In the genomic region with DNA sequence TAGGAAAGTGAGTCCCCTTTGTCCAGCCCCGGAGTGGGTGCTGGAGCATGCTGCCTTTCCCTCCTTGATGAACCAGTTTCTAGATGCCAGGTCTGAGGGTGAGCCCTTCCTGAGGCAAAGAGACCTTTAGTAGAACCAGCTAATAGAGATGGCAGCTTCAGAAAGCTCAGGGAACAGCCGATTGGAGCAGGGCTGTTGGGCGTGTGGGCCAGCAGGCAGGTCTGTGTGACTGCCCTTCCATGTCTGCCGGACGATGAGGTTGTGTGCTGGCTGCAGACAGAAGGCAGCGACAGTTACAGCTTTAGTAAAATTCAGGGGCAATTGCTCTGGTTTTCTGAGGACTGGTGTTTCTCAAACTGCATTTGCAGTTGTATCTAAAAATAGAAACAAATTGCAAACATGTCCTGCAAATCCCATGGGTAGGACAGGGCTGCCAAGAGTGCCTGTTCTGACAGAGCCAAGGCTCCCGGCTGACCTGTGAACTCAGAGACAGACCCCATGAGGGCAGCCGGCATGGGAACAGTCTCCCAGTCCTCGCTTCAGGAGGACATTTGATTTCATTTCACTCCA, we compare ENCODE assay signal across 9 mouse cellular contexts. TPM values are rescaled to one million over a fixed set of nuclear protein-coding genes. Genes with fewer than 3 reads are reported as not detected.
A peak's percentile ranks its signal among the peaks of the same experiment; 100 is the strongest.
DNase-seq lines count a peak whose midpoint lies in the region; ATAC-seq lines count a peak whose summit lies in the region.
"Had no signal": no experiment of that assay in that cellular context is flagged by ENCODE, and none has a peak within 500 bp of the region (broad histone marks: within the 10 kb centered on the region; RNA-seq: fewer than 3 reads in every experiment).

No protein-coding gene starts in this region.

- H3K9ac ChIP-seq in intestine, embryonic 14.5 days (ENCODE audit: low read length) = peak overlapping the region; percentile 22; the same call in 1 of the 2 replicates
- peak overlapping the region; percentile 58 for H3K9ac ChIP-seq in lung, embryonic 16.5 days (ENCODE audit: low read length)
- H3K9ac ChIP-seq: neural tube, embryonic 12.5 days had no signal

- no peak for ATAC-seq in intestine, embryonic 14.5 days (replicated peaks; ENCODE audit: low FRiP score, low TSS enrichment, low read depth)
- no peak for ATAC-seq in lung, embryonic 16.5 days (ENCODE audit: low read depth)

- intact Hi-C loops in gastrocnemius, postnatal 36 days (cut with DNase I) = no loop called here

- H3K27me3 ChIP-seq in intestine, embryonic 14.5 days (replicated peaks; ENCODE audit: control insufficient read depth, insufficient read depth, low read length) = no peaks in the 10 kb centered on the region
- H3K27me3 ChIP-seq in lung, embryonic 16.5 days (ENCODE audit: control insufficient read depth, insufficient read depth, low read depth, low read length) = no peaks in the 10 kb centered on the region
- H3K27me3 ChIP-seq: neural tube, embryonic 12.5 days had no signal

- H3K27ac ChIP-seq in intestine, embryonic 14.5 days (ENCODE audit: low read depth) = peak overlapping the region; percentile 45
- peak overlapping the region; percentile 91 for H3K27ac ChIP-seq in lung, embryonic 16.5 days (ENCODE audit: low read length)
- H3K27ac ChIP-seq: neural tube, embryonic 12.5 days had no signal

- H3K4me1 ChIP-seq in intestine, embryonic 14.5 days (replicated peaks; ENCODE audit: control insufficient read depth, insufficient read depth, low read length) = peaks cover 25% of the 10 kb centered on the region; the same call in 1 of the 2 replicates
- H3K4me1 ChIP-seq in lung, embryonic 16.5 days (replicated peaks; ENCODE audit: control insufficient read depth, insufficient read depth, low read length) = peaks cover 26% of the 10 kb centered on the region

- H3K9me3 ChIP-seq in intestine, embryonic 14.5 days (ENCODE audit: control insufficient read depth, low read length) = no peaks in the 10 kb centered on the region
- no peaks in the 10 kb centered on the region for H3K9me3 ChIP-seq in lung, embryonic 16.5 days (ENCODE audit: control insufficient read depth, low read length)
- H3K9me3 ChIP-seq: neural tube, embryonic 12.5 days had no signal

- WGBS in intestine, embryonic 14.5 days = 23% methylated on average over 9 of the region's 9 CpGs
- 31% methylated on average over 9 of the region's 9 CpGs for WGBS in lung, embryonic 16.5 days

- H3K4me2 ChIP-seq in intestine, embryonic 14.5 days (ENCODE audit: low read length) = peak overlapping the region; percentile 20; the same call in 1 of the 2 replicates
- peak overlapping the region; percentile 43 for H3K4me2 ChIP-seq in lung, embryonic 16.5 days (ENCODE audit: low read depth, low read length)
- H3K4me2 ChIP-seq: neural tube, embryonic 12.5 days had no signal

- peak; percentile 35 for DNase-seq in kidney, adult 18-20 months
- no peak for DNase-seq in kidney, adult 11 months
- DNase-seq in gastrocnemius, postnatal 36 days = peak; percentile 26 to 47
- DNase-seq in intestine, embryonic 14.5 days (ENCODE audit: low spot score) = no peak
- DNase-seq in frontal cortex, postnatal 25 days (ENCODE audit: low spot score in 2 of 2) = no peak
- DNase-seq in left cerebral cortex, adult 11 months (ENCODE audit: low spot score) = no peak
- no peak for DNase-seq in cerebellum, adult 11-12 months

- H3K4me3 ChIP-seq in intestine, embryonic 14.5 days (ENCODE audit: low read depth, low read length) = no peak overlapping the region
- no peak overlapping the region for H3K4me3 ChIP-seq in lung, embryonic 16.5 days (ENCODE audit: low read length)
- H3K4me3 ChIP-seq: neural tube, embryonic 12.5 days had no signal

- no peaks in the 10 kb centered on the region for H3K36me3 ChIP-seq in intestine, embryonic 14.5 days (ENCODE audit: control insufficient read depth, insufficient read depth, low read length)
- H3K36me3 ChIP-seq in lung, embryonic 16.5 days (ENCODE audit: control insufficient read depth, insufficient read depth, low read length) = no peaks in the 10 kb centered on the region
- H3K36me3 ChIP-seq: neural tube, embryonic 12.5 days had no signal

RNA-seq across cellular contexts. Expression of a gene that starts 4.9 kb away (rescaled TPM):
- 1 to 10 TPM; 3.6 to 4.9 TPM for total RNA-seq in gastrocnemius, postnatal 36 days (2021)
- 4.2 and 5.3 TPM in 2 replicates for polyA plus RNA-seq in intestine, embryonic 14.5 days (2014; fragmentation: Nextera tagmentation; extraction: Ambion mirVana)
- polyA plus RNA-seq in lung, embryonic 16.5 days (2015; fragmentation: Nextera tagmentation; extraction: Ambion mirVana) = 1.7 and 2.3 TPM in 2 replicates

RNA-seq across cellular contexts. Expression of a gene that starts 40.4 kb away (rescaled TPM):
- 1 to 10 TPM; 5.4 to 9.2 TPM for total RNA-seq in gastrocnemius, postnatal 36 days (2021)
- 7.8 and 19.0 TPM in 2 replicates for polyA plus RNA-seq in intestine, embryonic 14.5 days (2014; fragmentation: Nextera tagmentation; extraction: Ambion mirVana)
- 12.5 and 25.4 TPM in 2 replicates for polyA plus RNA-seq in lung, embryonic 16.5 days (2015; fragmentation: Nextera tagmentation; extraction: Ambion mirVana)

RNA-seq across cellular contexts. Expression of a gene that starts 57.3 kb away (rescaled TPM):
- total RNA-seq in gastrocnemius, postnatal 36 days (2021) = 100 to 1,000 TPM in 1 of 2 experiments, 10 to 100 TPM in 1; 90.8 to 102 TPM
- 61.4 and 65.9 TPM in 2 replicates for polyA plus RNA-seq in intestine, embryonic 14.5 days (2014; fragmentation: Nextera tagmentation; extraction: Ambion mirVana)
- polyA plus RNA-seq in lung, embryonic 16.5 days (2015; fragmentation: Nextera tagmentation; extraction: Ambion mirVana) = 44.3 and 49.2 TPM in 2 replicates

Comparison
In these comparisons a context has a peak if more than half of its experiments do, and no peak if none do; other contexts are left out.
1. DNase-seq: peak in kidney, adult 18-20 months (single experiment) and gastrocnemius, postnatal 36 days (2 of 2); none in kidney, adult 11 months (single experiment), intestine, embryonic 14.5 days (single experiment), frontal cortex, postnatal 25 days (0 of 2), left cerebral cortex, adult 11 months (single experiment) and cerebellum, adult 11-12 months (single experiment).